Mouse (Mus musculus): ENCODE results near the gene Nlrc5.

DNA sequence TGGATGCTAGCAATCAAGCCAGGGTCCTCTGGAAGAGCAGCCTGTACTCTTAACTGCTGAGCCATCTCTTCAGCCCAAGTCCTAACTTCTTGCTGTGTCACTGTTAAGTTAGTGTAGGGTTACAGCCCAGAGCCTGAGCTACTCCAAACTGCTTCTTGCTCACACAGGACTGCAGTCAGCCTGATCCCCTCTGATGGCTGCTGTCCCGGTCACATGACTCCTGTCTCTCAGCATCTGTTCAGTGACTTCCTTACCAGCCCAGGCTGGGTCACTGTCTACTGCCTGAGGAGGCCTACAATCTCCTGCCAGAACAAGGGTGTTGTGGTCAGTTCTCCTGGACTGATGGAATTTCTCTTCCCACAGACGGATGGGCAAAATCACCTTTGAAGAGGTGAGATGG, 18.9 kb upstream of the Nlrc5 start:
- TF ChIP-seq CTCF (IDR thresholded peaks at IDR 0.05; ENCODE audit: extremely low read depth, insufficient read length, insufficient replicate concordance, low read depth, low read length) (no peak), POLR2A (IDR thresholded peaks at IDR 0.05; ENCODE audit: low read depth, low read length) (no peak)

All from small intestine, adult 2 months (tissue).